Mouse (Mus musculus) limb, embryonic 14.5 days (tissue): ENCODE data around the gene Shroom3. TPM values are rescaled to one million over a fixed set of nuclear protein-coding genes. Genes with fewer than 3 reads are reported as not detected.
A peak's percentile ranks its signal among the peaks of the same experiment; 100 is the strongest.

Experiments
- ATAC-seq: fragments of 200-750 bp; cut with Nextera tagmentation; 2 replicates; pipeline ENCODE4 v1.8.0; 2017; ENCODE audit warnings: low read depth, moderate number of reproducible peaks, moderate TSS enrichment; ENCODE audit not compliant: low FRiP score
- DNase-seq: peaks from one replicate; pipeline ENCODE4 v3.0.0-alpha.2; 2015; ENCODE audit warnings: low spot score
- H3K27ac ChIP-seq: fragments of 300-500 bp; sonication (generic); replicated peaks from 2 replicates; pipeline ENCODE4 v1.5.1; 2014; ENCODE audit warnings: low read depth, mild to moderate bottlenecking, low read length, moderate library complexity, mixed read lengths
- H3K27me3 ChIP-seq: fragments of 300-500 bp; sonication (generic); 2 replicates; pipeline ENCODE4 v1.6.1; 2014; ENCODE audit warnings: low read length, mixed read lengths; ENCODE audit not compliant: control insufficient read depth, insufficient read depth
- H3K36me3 ChIP-seq: fragments of 300-500 bp; sonication (generic); 2 replicates; pipeline ENCODE4 v1.6.1; 2014; ENCODE audit warnings: mild to moderate bottlenecking, low read length, moderate library complexity, mixed read lengths; ENCODE audit not compliant: control insufficient read depth, insufficient read depth
- H3K4me1 ChIP-seq: fragments of 300-500 bp; sonication (generic); 2 replicates; pipeline ENCODE4 v1.6.1; 2014; ENCODE audit warnings: antibody characterized with exemption, low read length, mixed read lengths; ENCODE audit not compliant: control insufficient read depth, insufficient read depth
- H3K4me2 ChIP-seq: fragments of 300-500 bp; sonication (generic); replicated peaks from 2 replicates; pipeline ENCODE4 v1.6.1; 2014; ENCODE audit warnings: low read depth, mild to moderate bottlenecking, low read length, moderate library complexity; ENCODE audit not compliant: severe bottlenecking
- H3K4me3 ChIP-seq: fragments of 300-500 bp; sonication (generic); replicated peaks from 2 replicates; pipeline ENCODE4 v1.5.1; 2014; ENCODE audit warnings: low read length
- H3K9ac ChIP-seq: fragments of 300-500 bp; sonication (generic); 2 replicates; pipeline ENCODE4 v1.6.1; 2014; ENCODE audit warnings: mild to moderate bottlenecking, low read depth, low read length, moderate library complexity; ENCODE audit not compliant: severe bottlenecking
- H3K9me3 ChIP-seq: fragments of 300-500 bp; sonication (generic); 2 replicates; pipeline ENCODE4 v1.6.1; 2016; ENCODE audit warnings: low read length; ENCODE audit not compliant: control insufficient read depth
- POLR2A ChIP-seq: fragments of 200-500 bp; IDR thresholded peaks from 2 replicates; pipeline ENCODE4 v1.8.0; 2012; ENCODE audit warnings: inconsistent platforms, mild to moderate bottlenecking, moderate library complexity, borderline replicate concordance; ENCODE audit not compliant: insufficient read depth, insufficient read length; ENCODE audit errors: extremely low read depth
- WGBS: fragments of 180-500 bp; shearing (Covaris S2); extraction: QIAGEN DNeasy Blood & Tissue Kit; methylation state at CpG from one replicate; pipeline ENCODE4 v1.1.7; 2014; 5-methylcytosine and 5-hydroxymethylcytosine counted together
- polyA plus RNA-seq, 2 experiments: library from polyadenylated mRNA; depleted of rRNA in 1 of 2; stranded (reverse) in 1 of 2; unstranded in 1 of 2; fragments of >200 nt; fragmentation: Nextera tagmentation in 1 of 2; extraction: Ambion mirVana in 1 of 2; gene quantifications; 2 replicates each; pipeline versions ENCODE4 v1.2.1 to v1.2.3; 2012 to 2014

The Shroom3 gene
- polyA plus RNA-seq, 2 experiments, result 3.5 to 8.1 TPM

DNA sequence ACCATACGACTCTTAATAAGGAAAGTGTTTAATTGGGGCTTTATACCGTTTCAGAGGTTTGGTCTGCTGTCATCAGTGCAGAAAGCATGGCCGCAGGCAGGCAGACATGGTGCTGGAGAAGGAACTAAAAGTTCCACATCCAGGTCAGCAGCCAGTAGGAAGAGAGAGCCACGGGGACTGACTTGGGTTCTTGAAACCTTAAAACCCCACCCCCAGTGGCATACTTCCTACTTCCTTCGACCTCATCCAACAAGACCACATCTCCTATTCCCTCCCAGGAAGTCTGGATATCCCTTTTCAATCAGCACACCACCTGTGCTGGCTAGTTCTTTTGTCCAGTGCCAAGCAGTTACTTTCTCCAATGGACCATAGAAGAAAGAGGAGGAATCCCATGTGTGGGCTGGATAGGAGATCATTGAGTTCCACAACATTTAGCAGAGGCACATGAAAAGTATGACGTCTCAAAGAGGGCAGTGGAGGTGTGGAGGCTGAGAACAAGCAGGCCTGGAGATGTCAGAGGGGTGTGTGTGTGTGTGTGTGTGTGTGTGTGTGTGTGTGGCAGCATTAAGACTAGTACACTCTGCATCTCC is 76.0 kb downstream of the Shroom3 start:
- 81% methylated on average over 6 of the region's 6 CpGs for WGBS
- no peaks in the 10 kb centered on the region for H3K27me3 ChIP-seq
- no peak for ATAC-seq

DNA sequence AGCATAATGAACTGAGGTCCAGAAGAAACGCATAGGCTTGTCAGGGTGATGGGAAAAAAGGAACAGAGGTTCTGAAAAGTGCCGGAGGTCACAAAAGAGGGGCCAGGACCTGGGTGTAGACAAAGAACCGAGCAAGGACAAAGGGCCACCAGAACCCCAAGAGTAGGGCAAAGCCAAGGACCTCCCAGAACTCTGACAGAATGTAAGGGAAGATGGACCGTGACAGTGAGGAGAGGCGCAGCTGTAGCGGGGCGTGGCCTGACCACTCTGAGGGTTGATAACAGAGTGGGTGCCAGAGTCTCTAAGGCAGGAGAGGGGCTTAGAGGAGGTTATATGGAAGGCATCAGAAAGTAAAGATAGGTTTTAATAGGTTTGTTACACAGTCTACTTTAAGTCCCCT is 77.3 kb downstream of the Shroom3 start:
- H3K36me3 ChIP-seq, result no peaks in the 10 kb centered on the region
- no peak overlapping the region for H3K27ac ChIP-seq
- no peaks in the 10 kb centered on the region for H3K27me3 ChIP-seq
- ATAC-seq, result no peak
- no peaks in the 10 kb centered on the region for H3K9me3 ChIP-seq
- H3K4me2 ChIP-seq, result no peak overlapping the region
- H3K4me1 ChIP-seq, result 0 out of 2 replicates have a peak, but pooled peaks cover 3% of the 10 kb centered on the region
- 86% methylated on average over 7 of the region's 7 CpGs for WGBS
- no peak for TF ChIP-seq POLR2A
- no peak for DNase-seq
- H3K4me3 ChIP-seq, result no peak overlapping the region
- H3K9ac ChIP-seq, result no peak overlapping the region

More for the DNA sequence above, 76.0 kb downstream of the Shroom3 start:
- no peak for TF ChIP-seq POLR2A
- no peak overlapping the region for H3K4me3 ChIP-seq
- no peaks in the 10 kb centered on the region for H3K9me3 ChIP-seq
- 0 out of 2 replicates have a peak, but pooled peaks cover 3% of the 10 kb centered on the region for H3K4me1 ChIP-seq
- no peak overlapping the region for H3K9ac ChIP-seq
- no peak for DNase-seq
- no peaks in the 10 kb centered on the region for H3K36me3 ChIP-seq
- H3K27ac ChIP-seq, result no peak overlapping the region
- no peak overlapping the region for H3K4me2 ChIP-seq

DNA sequence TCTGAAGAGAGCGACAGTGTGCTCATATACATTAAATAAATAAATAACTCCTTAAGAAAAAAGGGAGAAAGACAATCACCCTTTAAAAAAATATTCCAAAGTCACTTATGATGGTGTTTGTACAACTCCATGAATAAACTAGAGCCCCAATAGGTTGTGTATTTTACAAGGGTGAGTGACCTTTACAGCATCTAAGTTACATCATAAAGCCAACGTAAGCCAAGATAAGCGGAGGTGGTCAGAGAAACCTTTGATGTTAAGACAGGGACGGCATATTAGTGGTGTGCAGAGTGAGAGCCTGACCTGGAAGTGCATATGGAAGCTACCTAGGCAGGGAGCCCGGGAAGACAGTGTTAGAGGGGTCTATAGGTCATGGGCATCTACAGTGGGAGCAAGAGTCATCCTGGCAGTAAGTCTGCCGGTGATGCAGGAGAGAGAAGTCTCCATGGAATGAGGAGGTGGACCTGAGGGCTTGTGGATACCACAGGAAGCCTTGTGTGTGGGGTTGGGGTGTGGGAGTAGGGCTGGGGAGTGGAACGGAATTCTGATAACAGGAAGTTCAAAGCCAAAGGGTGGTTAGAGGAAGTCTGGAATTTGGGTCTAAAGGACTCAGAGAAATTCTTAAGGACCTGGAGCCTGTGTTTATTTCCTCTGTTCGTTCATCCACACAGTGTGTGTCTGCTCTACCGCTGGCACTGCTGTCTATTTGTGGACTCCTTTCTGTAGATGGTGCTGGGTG is 78.5 kb downstream of the Shroom3 start:
- DNase-seq, result no peak
- no peak overlapping the region for H3K4me3 ChIP-seq
- no peaks in the 10 kb centered on the region for H3K9me3 ChIP-seq
- no peaks in the 10 kb centered on the region for H3K36me3 ChIP-seq
- WGBS, result 73% methylated on average over 9 of the region's 9 CpGs
- H3K27me3 ChIP-seq, result no peaks in the 10 kb centered on the region
- TF ChIP-seq POLR2A, result no peak
- H3K4me2 ChIP-seq, result no peak overlapping the region
- no peak overlapping the region for H3K27ac ChIP-seq
- H3K4me1 ChIP-seq, result 0 out of 2 replicates have a peak, but pooled peaks cover 3% of the 10 kb centered on the region
- ATAC-seq, result no peak
- no peak overlapping the region for H3K9ac ChIP-seq

DNA sequence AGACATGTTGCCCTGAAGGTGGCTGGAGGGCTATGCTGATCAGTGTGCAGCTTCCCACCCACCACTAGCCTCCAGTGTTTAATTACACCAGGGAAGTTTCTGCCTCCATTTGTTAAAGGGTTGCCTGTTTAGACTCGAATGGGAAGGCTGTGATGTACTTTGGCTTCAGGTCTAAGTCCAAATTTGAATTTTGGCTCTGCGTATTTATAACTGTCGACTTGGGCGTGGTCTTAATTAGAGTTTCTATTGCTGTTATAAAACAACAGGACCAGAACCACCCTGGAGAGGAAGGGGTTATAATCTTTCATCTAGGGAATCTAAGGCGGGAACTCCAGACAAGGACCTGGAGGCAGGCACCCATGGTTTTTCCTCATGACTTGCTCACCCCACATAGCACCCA is 79.2 kb downstream of the Shroom3 start:
- Histone ChIP-seq H3K4me3 (no peak overlapping the region), H3K36me3 (no peaks in the 10 kb centered on the region), H3K27ac (no peak overlapping the region), H3K9me3 (no peaks in the 10 kb centered on the region), H3K27me3 (no peaks in the 10 kb centered on the region), H3K4me2 (no peak overlapping the region), H3K4me1 (0 out of 2 replicates have a peak, but pooled peaks cover 3% of the 10 kb centered on the region), H3K9ac (no peak overlapping the region)
- ATAC-seq (no peak), DNase-seq (no peak)
- no peak for TF ChIP-seq POLR2A
- WGBS, result 62% methylated on average over 5 of the region's 5 CpGs

DNA sequence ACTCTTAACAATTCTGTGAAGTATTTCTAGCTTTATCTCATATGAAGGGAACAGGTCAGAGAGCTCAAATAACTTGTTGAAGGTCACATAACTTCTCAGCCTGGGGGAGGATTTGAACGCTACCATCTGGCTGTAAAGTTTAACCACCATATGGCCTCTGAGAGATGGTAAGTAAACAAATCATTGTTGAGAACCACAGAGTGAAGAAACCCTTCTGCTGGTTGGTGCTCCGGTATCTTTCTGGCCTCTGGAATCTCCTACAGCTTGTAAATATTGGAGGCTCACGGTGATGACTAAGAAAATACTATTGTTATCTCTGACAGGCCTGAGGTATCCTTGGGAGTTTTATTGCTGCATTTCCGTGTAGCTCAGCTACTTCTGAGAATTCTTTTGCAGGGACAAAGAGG is 80.3 kb downstream of the Shroom3 start:
- no peaks in the 10 kb centered on the region for H3K9me3 ChIP-seq
- no peak overlapping the region for H3K27ac ChIP-seq
- no peak overlapping the region for H3K4me3 ChIP-seq
- ATAC-seq (peak; percentile 47; the same call in 1 of the 2 replicates), DNase-seq (peak; percentile 26)
- no peaks in the 10 kb centered on the region for H3K36me3 ChIP-seq
- no peaks in the 10 kb centered on the region for H3K27me3 ChIP-seq
- TF ChIP-seq POLR2A, result no peak
- no peak overlapping the region for H3K4me2 ChIP-seq
- no peak overlapping the region for H3K9ac ChIP-seq
- 0 out of 2 replicates have a peak, but pooled peaks cover 3% of the 10 kb centered on the region for H3K4me1 ChIP-seq
- WGBS, result 13% methylated on average over 4 of the region's 4 CpGs
